Mouse (Mus musculus) brown adipose tissue, adult 24 weeks (tissue): Measurements from ENCODE around the gene Kansl2. TPM values are rescaled to one million over a fixed set of nuclear protein-coding genes. Genes with fewer than 3 reads are reported as not detected.
A peak's percentile ranks its signal among the peaks of the same experiment; 100 is the strongest.

Experiments
- H3K27ac ChIP-seq: fragments of 200-500 bp; replicated peaks from 2 replicates; pipeline ENCODE4 v1.5.1; 2012; ENCODE audit warnings: low read depth, mild to moderate bottlenecking, low read length
- H3K4me1 ChIP-seq: fragments of 200-500 bp; 2 replicates; pipeline ENCODE4 v1.6.1; 2012; ENCODE audit warnings: low read length, mixed read lengths; ENCODE audit not compliant: control insufficient read depth, insufficient read depth, insufficient read length
- H3K4me3 ChIP-seq: fragments of 200-500 bp; 2 replicates; pipeline ENCODE4 v1.5.1; 2012; ENCODE audit warnings: low read depth, mild to moderate bottlenecking, low read length, moderate library complexity; ENCODE audit not compliant: insufficient read depth
- polyA plus RNA-seq: library from polyadenylated mRNA; stranded (reverse); fragments of >200 nt; gene quantifications from 2 replicates; pipeline ENCODE4 v1.2.4, GENCODE M21; 2012; ENCODE audit not compliant: missing spikeins, insufficient read depth, insufficient read length

The Kansl2 gene
- polyA plus RNA-seq, 1 experiment: 33.1 TPM

DNA sequence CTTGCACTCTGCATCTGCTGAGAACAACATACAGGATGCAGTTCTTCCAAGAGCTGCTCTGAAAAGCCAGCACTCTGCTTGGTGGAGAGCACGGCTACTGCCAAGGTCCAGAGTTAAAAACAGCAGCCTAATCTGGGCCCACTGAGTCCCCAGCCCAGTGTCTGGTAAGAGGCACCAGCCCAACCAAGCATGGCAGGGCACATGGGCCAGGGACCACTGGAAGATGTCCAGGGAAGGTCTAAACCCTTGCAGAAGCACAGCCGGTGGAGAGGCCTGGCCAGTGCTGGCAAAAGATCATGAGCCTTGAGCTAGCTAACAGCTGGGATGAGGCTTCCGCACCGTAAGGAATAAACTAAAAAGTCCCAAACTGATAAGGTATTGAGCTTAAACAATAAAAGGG is 21.8 kb upstream of the Kansl2 start:
- no peaks in the 10 kb centered on the region for H3K4me1 ChIP-seq
- H3K27ac ChIP-seq: no peak overlapping the region

DNA sequence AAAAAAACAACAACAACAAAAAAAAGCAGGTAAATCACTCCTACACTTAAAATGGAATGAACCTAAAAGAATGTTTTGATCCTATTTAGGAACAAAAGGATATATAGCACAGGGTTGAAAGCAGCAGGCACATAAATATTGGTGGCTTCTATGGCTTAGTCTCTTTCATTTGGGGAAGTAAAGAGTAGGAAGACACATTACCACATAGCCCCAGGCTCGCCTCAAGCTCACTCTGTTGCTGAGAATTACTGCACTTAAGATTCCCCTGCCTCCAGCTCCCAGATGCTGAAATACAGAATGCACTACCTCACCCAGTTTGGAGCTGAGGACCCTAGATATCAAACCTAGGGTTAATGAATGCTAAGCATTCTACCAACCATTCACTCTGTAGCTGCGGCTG is 18.7 kb upstream of the Kansl2 start:
- Histone ChIP-seq H3K4me1 (no peaks in the 10 kb centered on the region), H3K27ac (no peak overlapping the region), H3K4me3 (no peak overlapping the region)

More for the DNA sequence above, 21.8 kb upstream of the Kansl2 start:
- H3K4me3 ChIP-seq: no peak overlapping the region

DNA sequence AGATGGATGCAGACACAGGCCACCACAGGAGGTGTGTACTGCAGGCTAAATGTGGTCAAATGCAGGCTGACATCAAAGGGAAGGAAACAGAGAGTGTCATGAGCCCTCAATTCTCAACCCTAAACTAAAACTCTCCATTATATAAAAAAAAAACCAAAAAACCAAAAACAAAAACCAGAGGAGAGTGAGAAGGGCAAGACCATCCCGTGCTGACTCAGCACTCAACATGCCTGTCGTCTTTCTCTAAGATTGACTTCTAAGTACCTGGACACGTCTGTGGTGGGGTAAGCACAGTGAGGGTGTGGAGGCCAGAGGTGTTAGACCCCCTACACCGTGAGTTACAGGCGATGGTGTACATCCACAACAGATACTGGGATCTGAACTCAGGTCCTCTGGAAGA is 12.8 kb upstream of the Kansl2 start:
- Histone ChIP-seq H3K4me1 (no peaks in the 10 kb centered on the region), H3K27ac (no peak overlapping the region)

DNA sequence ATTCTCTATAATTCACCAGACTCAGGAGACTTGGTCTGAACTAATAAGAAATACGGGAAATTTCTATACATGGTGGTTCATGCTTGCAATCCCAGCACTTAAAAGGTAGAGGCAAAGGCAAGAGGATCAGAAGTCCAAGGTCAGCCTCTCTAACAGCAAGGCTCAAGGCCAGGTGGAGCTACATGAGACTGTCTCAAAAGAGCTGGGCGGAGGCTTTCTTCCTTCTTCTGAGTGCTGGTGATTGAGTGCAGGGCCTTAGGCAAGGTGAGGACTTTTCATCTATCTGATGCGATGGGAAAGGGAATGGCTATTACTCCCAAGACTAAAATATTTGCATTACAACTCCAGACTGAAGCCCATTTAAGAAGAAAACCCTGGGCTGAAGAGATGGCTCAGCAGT is 11.1 kb upstream of the Kansl2 start:
- H3K27ac ChIP-seq: no peak overlapping the region
- H3K4me1 ChIP-seq: no peaks in the 10 kb centered on the region
- no peak overlapping the region for H3K4me3 ChIP-seq

More for the DNA sequence above, 12.8 kb upstream of the Kansl2 start:
- H3K4me3 ChIP-seq: no peak overlapping the region

DNA sequence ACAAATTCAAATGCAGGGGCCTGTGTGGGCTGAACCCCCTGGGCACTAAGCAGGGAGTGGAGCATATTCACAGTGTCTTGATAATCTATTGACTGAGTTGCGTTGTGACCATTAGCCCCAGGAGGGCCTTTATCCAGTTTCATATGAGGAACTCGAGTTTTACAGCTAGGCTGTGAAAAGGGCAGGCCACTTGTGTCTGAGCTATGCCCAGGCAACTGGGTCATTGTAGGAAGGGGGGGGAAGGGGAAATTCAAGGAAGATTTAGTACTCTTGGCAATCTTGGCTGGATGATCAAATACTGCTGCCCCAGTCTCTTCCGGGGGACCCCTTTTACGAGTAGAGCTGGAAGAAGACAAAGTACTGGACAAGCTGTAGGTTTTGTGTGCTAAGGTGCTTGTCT is 9.3 kb upstream of the Kansl2 start:
- Histone ChIP-seq H3K4me1 (no peaks in the 10 kb centered on the region), H3K27ac (no peak overlapping the region), H3K4me3 (no peak overlapping the region)

DNA sequence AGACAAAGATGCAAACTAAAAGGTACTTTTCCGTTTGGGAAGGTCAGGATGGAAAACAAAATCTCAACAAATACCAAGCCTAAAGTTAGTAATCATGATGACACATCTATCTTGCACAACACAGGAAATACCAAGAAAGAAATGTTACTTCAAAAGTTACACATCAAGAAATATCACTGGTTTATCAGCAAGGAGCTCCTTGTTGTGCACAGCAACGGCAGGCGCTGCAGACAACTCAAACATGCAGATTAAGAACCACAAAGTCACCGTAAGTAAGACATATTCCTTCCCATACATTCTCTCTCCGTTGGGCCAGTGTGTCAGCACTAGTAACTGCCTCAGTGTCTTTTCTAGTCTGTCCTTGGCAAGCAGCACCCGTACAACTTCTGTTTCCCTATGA is 7.0 kb upstream of the Kansl2 start:
- Histone ChIP-seq H3K4me1 (no peaks in the 10 kb centered on the region), H3K4me3 (no peak overlapping the region), H3K27ac (peak overlapping the region; percentile 61)

DNA sequence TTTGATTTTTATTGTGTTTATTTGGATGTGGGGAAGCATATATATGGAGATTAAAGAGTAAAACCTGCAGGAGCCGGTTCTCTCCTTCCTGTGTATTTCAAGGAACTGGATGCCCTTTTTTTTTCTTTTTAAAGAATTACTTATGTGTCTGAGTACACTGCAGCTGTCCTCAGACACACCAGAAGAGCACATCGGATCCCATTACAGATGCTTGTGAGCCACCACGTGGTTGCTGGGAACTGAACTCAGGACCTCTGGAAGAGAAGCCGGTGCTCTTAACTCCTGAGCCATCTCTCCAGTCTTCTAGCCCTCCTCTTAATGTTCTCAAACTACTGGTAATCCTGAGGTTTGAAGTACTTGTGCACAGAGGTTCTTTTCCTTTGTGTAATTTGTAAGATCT is 3.9 kb upstream of the Kansl2 start:
- Histone ChIP-seq H3K4me1 (no peaks in the 10 kb centered on the region), H3K4me3 (no peak overlapping the region), H3K27ac (no peak overlapping the region)

DNA sequence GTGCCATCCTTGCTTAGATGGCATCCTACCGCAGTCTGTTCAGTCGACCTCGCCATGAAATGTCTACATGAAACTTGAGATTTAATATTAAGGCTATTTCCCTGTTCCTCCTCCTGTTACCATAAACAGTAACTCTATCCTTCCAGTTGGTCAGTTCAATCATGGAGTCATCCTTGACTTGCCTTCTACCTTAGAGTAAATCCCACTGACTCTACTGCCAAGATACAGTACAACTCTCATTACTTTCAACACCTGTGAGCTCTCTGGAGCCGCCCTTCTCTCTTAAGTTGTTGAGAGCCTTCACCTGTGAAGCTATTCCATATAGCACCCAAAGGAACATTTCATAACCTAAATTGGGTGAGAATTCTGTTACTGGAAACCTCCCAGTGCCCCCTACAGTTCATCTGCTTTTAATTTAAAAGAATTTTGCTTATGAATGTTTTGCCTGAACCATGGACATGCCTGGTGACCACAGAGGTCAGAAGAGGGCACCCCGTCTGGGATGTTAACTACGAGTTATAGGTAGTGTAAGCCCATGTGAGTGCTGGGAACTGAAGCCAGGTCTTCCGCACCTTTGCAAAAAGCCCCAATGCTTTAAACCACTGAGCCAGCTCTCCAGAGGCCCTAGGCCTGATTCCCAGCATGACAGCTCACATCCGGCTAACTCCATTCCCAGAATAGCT is 2.9 kb upstream of the Kansl2 start:
- Histone ChIP-seq H3K4me3 (no peak overlapping the region), H3K27ac (no peak overlapping the region), H3K4me1 (0 out of 2 replicates have a peak, but pooled peaks cover 2% of the 10 kb centered on the region)

DNA sequence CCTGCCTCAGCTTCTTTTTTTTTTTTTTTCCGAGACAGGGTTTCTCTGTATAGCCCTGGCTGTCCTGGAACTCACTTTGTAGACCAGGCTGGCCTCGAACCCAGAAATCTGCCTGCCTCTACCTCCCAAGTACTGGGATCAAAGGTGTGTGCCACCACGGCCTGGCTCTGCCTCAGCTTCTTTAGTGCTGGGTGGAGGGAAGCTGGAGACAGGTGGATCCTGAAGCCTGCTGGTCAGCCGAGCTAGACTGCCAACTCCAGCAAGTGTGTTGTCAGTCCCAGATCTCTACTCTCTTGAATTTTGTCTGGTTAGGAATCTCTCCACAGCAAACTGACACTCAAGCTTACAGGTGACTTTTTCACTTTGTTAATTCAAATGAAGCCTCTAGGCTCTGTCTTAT is 1.9 kb upstream of the Kansl2 start:
- H3K4me3 ChIP-seq: no peak overlapping the region
- H3K27ac ChIP-seq: no peak overlapping the region
- 0 out of 2 replicates have a peak, but pooled peaks cover 2% of the 10 kb centered on the region for H3K4me1 ChIP-seq

DNA sequence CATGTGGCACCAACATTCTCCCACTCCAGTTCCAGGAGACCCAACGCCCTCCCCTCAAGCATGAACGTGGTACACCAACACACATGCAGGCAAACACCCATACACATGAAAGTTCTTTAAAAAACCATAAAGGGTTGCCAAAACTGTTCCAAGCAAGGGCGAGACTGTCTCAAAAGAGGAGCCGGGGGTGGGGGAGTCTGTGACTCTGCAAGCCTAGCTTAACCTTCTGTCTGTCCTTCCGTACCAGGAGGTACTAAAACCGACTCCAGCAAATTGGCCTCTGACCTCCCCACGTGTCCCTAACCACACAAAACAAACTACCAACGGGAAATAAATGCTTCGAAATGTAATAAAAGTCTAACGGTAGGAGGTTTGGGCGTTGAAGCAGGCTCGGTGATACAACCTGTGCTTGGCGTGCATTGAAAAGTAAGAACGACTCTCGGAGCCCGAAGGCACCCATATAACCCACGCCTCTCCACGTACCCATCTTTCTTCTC is 981 bp downstream of the Kansl2 start:
- 0 out of 2 replicates have a peak, but pooled peaks cover 2% of the 10 kb centered on the region for H3K4me1 ChIP-seq
- peak overlapping the region; percentile 71 for H3K27ac ChIP-seq
- H3K4me3 ChIP-seq: peak overlapping the region; percentile 95

DNA sequence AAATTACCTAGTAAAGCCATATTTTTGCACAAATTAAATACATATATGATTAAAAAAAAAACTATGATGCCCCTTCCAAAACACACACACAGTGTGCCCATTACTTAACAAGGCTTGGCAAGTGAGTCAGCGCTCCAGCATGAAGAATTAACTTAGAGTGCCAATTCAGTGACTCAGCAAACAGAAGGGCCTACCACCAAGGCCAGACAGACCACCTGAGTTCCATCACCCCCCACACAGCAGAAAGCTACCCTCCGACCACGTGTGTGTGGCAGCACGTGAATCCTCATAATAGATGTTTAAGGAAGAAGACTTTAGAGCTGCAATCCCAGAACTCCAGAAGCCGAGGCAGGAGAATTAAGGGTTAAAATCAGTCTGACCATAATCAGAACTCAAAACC is 1.8 kb downstream of the Kansl2 start:
- H3K4me3 ChIP-seq: peak overlapping the region; percentile 95
- H3K27ac ChIP-seq: peak overlapping the region; percentile 71
- H3K4me1 ChIP-seq: peaks cover 2% of the 10 kb centered on the region; the same call in 1 of the 2 replicates

DNA sequence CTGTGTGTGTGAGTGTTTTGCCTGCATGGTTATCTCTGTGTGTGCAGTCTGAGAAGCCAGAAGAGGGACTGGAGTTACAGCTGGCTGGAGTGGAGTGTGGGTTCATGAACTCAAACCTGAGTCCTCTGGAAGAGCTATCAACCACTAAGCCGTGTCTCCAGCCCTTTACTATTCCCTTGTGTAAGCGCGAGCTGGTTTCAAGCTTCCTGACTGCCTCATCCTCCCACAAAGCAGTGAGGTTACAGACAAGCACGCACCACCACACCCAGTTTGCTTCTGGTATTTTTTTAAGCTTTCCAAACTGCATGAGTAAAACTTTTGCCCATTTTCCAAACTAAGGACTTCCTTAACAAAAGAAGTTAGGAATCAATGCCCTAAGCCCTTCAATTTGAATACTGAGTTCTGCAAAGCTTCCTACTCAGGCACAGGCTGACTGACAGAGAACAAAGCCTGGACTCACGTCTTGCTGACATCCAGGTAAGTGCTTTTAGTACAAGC is 5.9 kb downstream of the Kansl2 start:
- Histone ChIP-seq H3K27ac (no peak overlapping the region), H3K4me1 (peaks cover 2% of the 10 kb centered on the region; the same call in 1 of the 2 replicates), H3K4me3 (no peak overlapping the region)

DNA sequence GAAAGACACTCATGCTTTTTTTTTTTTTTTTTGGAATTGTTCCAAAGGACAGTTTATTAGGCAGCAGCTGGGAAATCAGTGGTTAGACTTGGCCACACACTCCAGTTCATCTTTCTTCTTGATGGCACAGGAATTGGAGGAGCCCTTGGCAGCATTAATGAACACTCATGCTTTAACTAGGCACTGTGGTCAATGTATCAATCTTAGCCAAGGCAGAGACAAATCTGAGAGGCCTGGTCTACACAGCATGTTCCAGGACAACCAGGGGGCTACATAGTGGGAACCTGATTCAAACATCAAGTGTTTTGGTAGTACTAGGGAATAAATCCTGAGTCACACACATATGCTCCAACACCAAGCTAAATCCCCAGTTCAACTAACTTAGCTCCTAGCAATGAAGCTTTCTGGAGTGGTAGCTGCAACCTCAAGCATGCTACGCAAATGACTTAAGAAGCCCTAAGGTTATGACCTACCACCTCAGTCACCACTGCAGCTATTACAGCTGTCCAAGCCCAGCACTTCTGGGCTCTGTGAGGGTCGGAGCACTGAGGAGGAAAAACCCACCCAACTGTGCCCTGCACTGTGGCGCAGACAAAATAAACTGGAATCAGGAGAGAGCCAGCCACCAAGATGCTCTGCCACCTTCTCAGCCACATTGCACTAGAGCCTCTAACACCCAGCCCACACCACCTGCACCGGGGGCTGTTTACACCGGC is 6.8 kb downstream of the Kansl2 start:
- Histone ChIP-seq H3K4me3 (no peak overlapping the region), H3K27ac (no peak overlapping the region), H3K4me1 (peaks cover under 1% of the 10 kb centered on the region; the same call in 1 of the 2 replicates)

DNA sequence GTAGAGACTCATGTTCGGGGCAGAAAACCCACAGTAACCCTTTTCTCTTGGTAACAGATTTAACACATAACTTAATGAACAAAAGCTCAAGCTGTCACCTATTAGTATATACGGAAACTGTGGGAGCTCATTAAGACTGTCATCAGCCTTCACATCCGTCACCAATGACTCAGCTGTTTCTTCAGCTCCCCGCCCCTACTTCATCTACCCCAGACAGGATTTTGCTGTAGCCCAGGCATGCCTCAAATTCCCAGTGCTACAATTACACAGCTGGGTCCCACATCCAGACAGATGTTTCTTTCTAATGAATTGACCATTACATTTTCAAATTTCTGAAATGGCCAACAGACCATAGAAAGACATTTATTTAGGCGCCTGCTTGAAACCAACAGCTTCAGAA is 8.0 kb downstream of the Kansl2 start:
- Histone ChIP-seq H3K4me1 (no peaks in the 10 kb centered on the region; the same call in 1 of the 2 replicates), H3K4me3 (no peak overlapping the region), H3K27ac (no peak overlapping the region)

DNA sequence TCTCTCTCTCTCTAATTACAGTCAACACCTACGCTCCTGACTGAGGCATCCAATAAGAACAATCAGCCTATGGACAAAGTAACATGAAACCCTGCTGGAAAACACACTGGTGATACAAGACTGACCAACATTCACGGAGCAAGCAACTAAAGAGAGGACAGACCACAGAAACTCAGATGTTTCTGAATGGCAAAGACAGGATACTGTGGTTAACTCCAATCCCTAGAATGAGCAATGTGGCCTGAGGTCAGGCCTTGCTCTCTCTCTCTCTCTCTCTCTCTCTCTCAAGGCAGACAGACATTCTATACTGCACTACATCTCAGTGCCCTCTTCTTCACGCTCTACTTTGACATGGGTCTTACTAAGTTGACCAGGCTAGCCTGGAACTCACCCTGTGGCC is 12.8 kb downstream of the Kansl2 start:
- no peaks in the 10 kb centered on the region for H3K4me1 ChIP-seq
- H3K4me3 ChIP-seq: no peak overlapping the region
- no peak overlapping the region for H3K27ac ChIP-seq
